Comparison of ENCODE assay signal across 12 mouse cellular contexts in the genomic region with DNA sequence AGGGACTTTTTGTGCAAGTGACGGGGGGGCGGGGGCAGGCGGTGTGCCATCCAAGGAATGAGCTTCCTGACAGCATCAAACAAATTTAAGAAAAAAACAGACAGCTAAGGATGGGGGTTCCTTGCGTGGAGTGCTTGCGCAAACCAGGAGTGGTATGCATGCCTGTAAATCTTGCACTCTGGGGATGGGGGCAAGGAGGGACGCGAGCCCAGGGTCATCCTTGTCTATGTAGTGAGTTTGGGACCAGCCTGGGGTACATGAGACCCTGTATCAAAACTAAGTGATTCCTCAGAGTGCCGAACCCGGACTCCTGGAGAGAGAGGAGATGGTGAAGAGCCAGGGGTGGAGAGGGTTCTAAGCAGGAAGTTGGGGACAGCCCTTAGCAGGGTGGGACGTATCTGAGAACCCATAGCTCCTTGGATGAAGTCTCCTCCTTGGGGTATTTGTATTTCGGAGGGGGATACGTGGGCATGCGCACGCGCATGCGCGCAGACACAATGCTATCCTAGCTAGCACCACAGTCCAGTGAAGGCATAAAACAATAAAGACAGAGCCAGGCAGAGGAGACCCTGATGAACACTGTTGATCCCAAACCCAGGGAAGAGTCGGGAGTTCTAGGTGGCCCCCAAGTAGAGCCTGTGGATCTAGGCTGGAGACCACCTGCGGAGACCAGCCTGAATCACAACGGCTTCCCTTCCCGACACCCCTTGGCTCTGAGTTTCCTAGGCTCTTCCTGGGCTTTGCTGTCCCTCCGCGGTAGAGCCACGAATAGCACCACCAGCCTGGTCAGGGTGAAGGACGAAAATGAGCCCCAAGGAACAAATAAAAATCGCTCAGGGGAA. TPM values are rescaled to one million over a fixed set of nuclear protein-coding genes. Genes with fewer than 3 reads are reported as not detected.
DNase-seq lines count a peak whose midpoint lies in the region; ATAC-seq and TF ChIP-seq lines count a peak whose summit lies in the region.
"Had no signal": no experiment of that assay in that cellular context is flagged by ENCODE, and none has a peak within 500 bp of the region (broad histone marks: within the 10 kb centered on the region; RNA-seq: fewer than 3 reads in every experiment).

No protein-coding gene starts in this region.

- TF ChIP-seq POLR2A in cerebellum, adult 2 months (IDR thresholded peaks at IDR 0.05; ENCODE audit: borderline replicate concordance, insufficient read depth, low read length), result no peak

- H3K4me1 ChIP-seq in cerebellum, adult 2 months (ENCODE audit: control insufficient read depth, insufficient read depth, low read length), result no peaks in the 10 kb centered on the region
- no peaks in the 10 kb centered on the region for H3K4me1 ChIP-seq in intestine, embryonic 16.5 days (ENCODE audit: control insufficient read depth, insufficient read depth, low read length)
- H3K4me1 ChIP-seq in intestine, postnatal 0 days (replicated peaks; ENCODE audit: control insufficient read depth, insufficient read depth, low read length), result no peaks in the 10 kb centered on the region
- no peaks in the 10 kb centered on the region for H3K4me1 ChIP-seq in stomach, embryonic 15.5 days
- H3K4me1 ChIP-seq in stomach, postnatal 0 days (replicated peaks; ENCODE audit: control insufficient read depth, insufficient read depth), result no peaks in the 10 kb centered on the region
- no peaks in the 10 kb centered on the region for H3K4me1 ChIP-seq in midbrain, postnatal 0 days (ENCODE audit: insufficient read depth, low read length)
- H3K4me1 ChIP-seq: embryonic facial prominence, embryonic 12.5 days had no signal

- peak overlapping the region; percentile 13 for H3K4me3 ChIP-seq in cerebellum, adult 2 months (replicated peaks; ENCODE audit: insufficient read depth, low read depth, low read length)
- no peak overlapping the region for H3K4me3 ChIP-seq in intestine, embryonic 16.5 days (ENCODE audit: low read length)
- no peak overlapping the region for H3K4me3 ChIP-seq in intestine, postnatal 0 days (ENCODE audit: low read depth, low read length)
- H3K4me3 ChIP-seq in stomach, embryonic 15.5 days (replicated peaks), result no peak overlapping the region
- H3K4me3 ChIP-seq in stomach, postnatal 0 days (ENCODE audit: low read depth, low read length), result no peak overlapping the region
- no peak overlapping the region for H3K4me3 ChIP-seq in midbrain, postnatal 0 days (ENCODE audit: low read depth, low read length)
- H3K4me3 ChIP-seq: embryonic facial prominence, embryonic 12.5 days had no signal

- no peak for ATAC-seq in intestine, embryonic 16.5 days
- ATAC-seq in intestine, postnatal 0 days, result no peak
- no peak for ATAC-seq in stomach, embryonic 15.5 days (ENCODE audit: insufficient read depth, low FRiP score, low read depth)
- ATAC-seq in stomach, postnatal 0 days (ENCODE audit: low FRiP score, low TSS enrichment), result no peak
- ATAC-seq in midbrain, postnatal 0 days (ENCODE audit: low FRiP score), result no peak

- no peak for TF ChIP-seq EP300 in stomach, postnatal 0 days (optimal IDR thresholded peaks at IDR 0.05)

- H3K27ac ChIP-seq in cerebellum, adult 2 months (ENCODE audit: insufficient read depth, low read length), result no peak overlapping the region
- no peak overlapping the region for H3K27ac ChIP-seq in intestine, embryonic 16.5 days (ENCODE audit: low read length)
- no peak overlapping the region for H3K27ac ChIP-seq in intestine, postnatal 0 days (ENCODE audit: low read depth, low read length)
- H3K27ac ChIP-seq in stomach, embryonic 15.5 days, result no peak overlapping the region
- no peak overlapping the region for H3K27ac ChIP-seq in stomach, postnatal 0 days (replicated peaks)
- H3K27ac ChIP-seq in midbrain, postnatal 0 days (ENCODE audit: low read depth, low read length), result no peak overlapping the region
- H3K27ac ChIP-seq: embryonic facial prominence, embryonic 12.5 days had no signal

- WGBS in cerebellum, adult 2 months, result 71% methylated on average over 26 of the region's 26 CpGs
- 62% methylated on average over 26 of the region's 26 CpGs for WGBS in intestine, embryonic 16.5 days
- 66% methylated on average over 26 of the region's 26 CpGs for WGBS in intestine, postnatal 0 days
- WGBS in stomach, embryonic 15.5 days, result 68% methylated on average over 26 of the region's 26 CpGs
- WGBS in stomach, postnatal 0 days, result 61% methylated on average over 26 of the region's 26 CpGs
- 71% methylated on average over 26 of the region's 26 CpGs for WGBS in midbrain, postnatal 0 days

- H3K4me2 ChIP-seq in intestine, embryonic 16.5 days (ENCODE audit: low read depth, low read length), result peak overlapping the region; percentile 10; the same call in 1 of the 2 replicates
- H3K4me2 ChIP-seq in intestine, postnatal 0 days (replicated peaks; ENCODE audit: low read depth), result no peak overlapping the region
- H3K4me2 ChIP-seq in stomach, embryonic 15.5 days, result peak overlapping the region; percentile 10; the same call in 1 of the 2 replicates
- no peak overlapping the region for H3K4me2 ChIP-seq in stomach, postnatal 0 days (replicated peaks; ENCODE audit: low read depth)
- no peak overlapping the region for H3K4me2 ChIP-seq in midbrain, postnatal 0 days (ENCODE audit: low read depth, low read length, poor library complexity, severe bottlenecking)
- H3K4me2 ChIP-seq: embryonic facial prominence, embryonic 12.5 days had no signal

- H3K36me3 ChIP-seq in intestine, embryonic 16.5 days (ENCODE audit: control insufficient read depth, insufficient read depth, low read length), result no peaks in the 10 kb centered on the region
- no peaks in the 10 kb centered on the region for H3K36me3 ChIP-seq in intestine, postnatal 0 days (ENCODE audit: control insufficient read depth, insufficient read depth)
- H3K36me3 ChIP-seq in stomach, embryonic 15.5 days, result no peaks in the 10 kb centered on the region
- no peaks in the 10 kb centered on the region for H3K36me3 ChIP-seq in stomach, postnatal 0 days (ENCODE audit: control insufficient read depth, insufficient read depth, low read length)
- H3K36me3 ChIP-seq in midbrain, postnatal 0 days (ENCODE audit: insufficient read depth, low read length), result no peaks in the 10 kb centered on the region
- H3K36me3 ChIP-seq: embryonic facial prominence, embryonic 12.5 days had no signal

- H3K9ac ChIP-seq in intestine, embryonic 16.5 days (ENCODE audit: low read depth, low read length), result peak overlapping the region; percentile 19; the same call in 1 of the 2 replicates
- no peak overlapping the region for H3K9ac ChIP-seq in intestine, postnatal 0 days (ENCODE audit: low read depth, low read length)
- no peak overlapping the region for H3K9ac ChIP-seq in stomach, embryonic 15.5 days
- H3K9ac ChIP-seq in stomach, postnatal 0 days (ENCODE audit: low read length), result no peak overlapping the region
- no peak overlapping the region for H3K9ac ChIP-seq in midbrain, postnatal 0 days (replicated peaks; ENCODE audit: low read length, poor library complexity, severe bottlenecking)
- H3K9ac ChIP-seq: embryonic facial prominence, embryonic 12.5 days had no signal

- no peak for TF ChIP-seq CTCF in cerebellum, adult 2 months (IDR thresholded peaks at IDR 0.05; ENCODE audit: borderline replicate concordance, insufficient read depth, low read depth, low read length)
- no peak for TF ChIP-seq CTCF in intestine, postnatal 0 days (IDR thresholded peaks at IDR 0.05; ENCODE audit: low read depth)
- no peak for TF ChIP-seq CTCF in stomach, postnatal 0 days (IDR thresholded peaks at IDR 0.05; ENCODE audit: low read depth)
- TF ChIP-seq CTCF in midbrain, postnatal 0 days (IDR thresholded peaks at IDR 0.05), result 0 out of 2 replicates have a peak, but pooled peaks have one; percentile 15

- H3K9me3 ChIP-seq in intestine, embryonic 16.5 days (ENCODE audit: control insufficient read depth, low read length), result peaks cover 2% of the 10 kb centered on the region; the same call in 1 of the 2 replicates
- H3K9me3 ChIP-seq in intestine, postnatal 0 days (ENCODE audit: control insufficient read depth), result no peaks in the 10 kb centered on the region
- H3K9me3 ChIP-seq in stomach, embryonic 15.5 days, result no peaks in the 10 kb centered on the region
- no peaks in the 10 kb centered on the region for H3K9me3 ChIP-seq in stomach, postnatal 0 days (ENCODE audit: control insufficient read depth, low read length)
- H3K9me3 ChIP-seq in midbrain, postnatal 0 days (ENCODE audit: low read length), result no peaks in the 10 kb centered on the region
- H3K9me3 ChIP-seq: embryonic facial prominence, embryonic 12.5 days had no signal

- DNase-seq in cerebellum, adult 2 months, result no peak
- no peak for DNase-seq in cerebellum, adult 8-10 months
- no peak for DNase-seq in stomach, postnatal 0 days (ENCODE audit: low spot score)
- DNase-seq in midbrain, postnatal 0 days (ENCODE audit: low spot score), result no peak
- no peak for DNase-seq in adrenal gland, adult (ENCODE audit: inconsistent age in 2 of 2, low spot score in 1 of 2)
- DNase-seq: cerebellum, adult 9-10 months; kidney, adult 11 months; lung, adult 18-20 months had no signal

- no peaks in the 10 kb centered on the region for H3K27me3 ChIP-seq in cerebellum, adult 2 months (ENCODE audit: control insufficient read depth, insufficient read depth, low read length)
- no peaks in the 10 kb centered on the region for H3K27me3 ChIP-seq in intestine, embryonic 16.5 days (replicated peaks; ENCODE audit: control insufficient read depth, insufficient read depth, low read length)
- no peaks in the 10 kb centered on the region for H3K27me3 ChIP-seq in intestine, postnatal 0 days (replicated peaks; ENCODE audit: control insufficient read depth, insufficient read depth, low read length)
- H3K27me3 ChIP-seq in stomach, embryonic 15.5 days (replicated peaks), result 0 out of 2 replicates have a peak, but pooled peaks cover 5% of the 10 kb centered on the region
- no peaks in the 10 kb centered on the region for H3K27me3 ChIP-seq in stomach, postnatal 0 days (ENCODE audit: control insufficient read depth, insufficient read depth, low read length)
- H3K27me3 ChIP-seq in midbrain, postnatal 0 days (ENCODE audit: insufficient read depth, low read length), result no peaks in the 10 kb centered on the region

RNA-seq across cellular contexts. Expression of a gene that starts 10.6 kb away (rescaled TPM):
- 0.92 and 1.6 TPM in 2 replicates for polyA plus RNA-seq in cerebellum, adult 2 months (2012; rRNA removed)
- 0.87 and 1.9 TPM in 2 replicates for polyA plus RNA-seq in intestine, embryonic 16.5 days (2015; fragmentation: Nextera tagmentation; extraction: Ambion mirVana)
- not detected in 2 replicates for polyA plus RNA-seq in intestine, postnatal 0 days (2015; fragmentation: Nextera tagmentation; extraction: Ambion mirVana)
- polyA plus RNA-seq in stomach, embryonic 15.5 days (2015; fragmentation: Nextera tagmentation; extraction: Ambion mirVana), result 4.6 and 12.9 TPM in 2 replicates
- 0.21 and 0.30 TPM in 2 replicates for polyA plus RNA-seq in stomach, postnatal 0 days (2015; fragmentation: Nextera tagmentation; extraction: Ambion mirVana)
- total RNA-seq in midbrain, postnatal 0 days (2014; rRNA removed), result 0.55 and 0.99 TPM in 2 replicates
- 4.4 and 4.6 TPM in 2 replicates for polyA plus RNA-seq in midbrain, postnatal 0 days (2015; fragmentation: Nextera tagmentation; extraction: Ambion mirVana)

RNA-seq across cellular contexts. Expression of a gene that starts 29.3 kb away (rescaled TPM):
- polyA plus RNA-seq in cerebellum, adult 2 months (2012; rRNA removed), result 9.3 and 11.9 TPM in 2 replicates
- polyA plus RNA-seq in intestine, embryonic 16.5 days (2015; fragmentation: Nextera tagmentation; extraction: Ambion mirVana), result not detected in 2 replicates
- not detected in 2 replicates for polyA plus RNA-seq in intestine, postnatal 0 days (2015; fragmentation: Nextera tagmentation; extraction: Ambion mirVana)
- polyA plus RNA-seq in stomach, embryonic 15.5 days (2015; fragmentation: Nextera tagmentation; extraction: Ambion mirVana), result 0.17 TPM in 1 of 2 replicates, not detected in the other
- polyA plus RNA-seq in stomach, postnatal 0 days (2015; fragmentation: Nextera tagmentation; extraction: Ambion mirVana), result 0.07 TPM in 2 replicates
- total RNA-seq in midbrain, postnatal 0 days (2014; rRNA removed), result 0.52 TPM in 1 of 2 replicates, not detected in the other
- polyA plus RNA-seq in midbrain, postnatal 0 days (2015; fragmentation: Nextera tagmentation; extraction: Ambion mirVana), result not detected in 2 replicates
- polyA plus RNA-seq: embryonic facial prominence, embryonic 12.5 days had no signal

RNA-seq across cellular contexts. Expression of a gene that starts 46.8 kb away (rescaled TPM):
- 410 and 458 TPM in 2 replicates for polyA plus RNA-seq in cerebellum, adult 2 months (2012; rRNA removed)
- polyA plus RNA-seq in intestine, embryonic 16.5 days (2015; fragmentation: Nextera tagmentation; extraction: Ambion mirVana), result 213 and 215 TPM in 2 replicates
- polyA plus RNA-seq in intestine, postnatal 0 days (2015; fragmentation: Nextera tagmentation; extraction: Ambion mirVana), result 138 and 144 TPM in 2 replicates
- 224 and 229 TPM in 2 replicates for polyA plus RNA-seq in stomach, embryonic 15.5 days (2015; fragmentation: Nextera tagmentation; extraction: Ambion mirVana)
- 104 and 112 TPM in 2 replicates for polyA plus RNA-seq in stomach, postnatal 0 days (2015; fragmentation: Nextera tagmentation; extraction: Ambion mirVana)
- total RNA-seq in midbrain, postnatal 0 days (2014; rRNA removed), result 206 and 221 TPM in 2 replicates
- polyA plus RNA-seq in midbrain, postnatal 0 days (2015; fragmentation: Nextera tagmentation; extraction: Ambion mirVana), result 154 and 164 TPM in 2 replicates

Comparison
In these comparisons a context has a peak if more than half of its experiments do, and no peak if none do; other contexts are left out.
1. H3K4me2 ChIP-seq: peak in intestine, embryonic 16.5 days (single experiment) and stomach, embryonic 15.5 days (single experiment); none in intestine, postnatal 0 days (single experiment), stomach, postnatal 0 days (single experiment) and midbrain, postnatal 0 days (single experiment).